Mouse (Mus musculus) thymus, adult 18-20 months (tissue): ENCODE measurements around the gene Ankrd33.
A peak's percentile ranks its signal among the peaks of the same experiment; 100 is the strongest.
"Not testable (repeated sequence)": the region's sequence is repeated elsewhere in the genome, so short reads cannot be mapped to it uniquely, and the experiment has no call there.

Experiments used
- DNase-seq, 2 experiments: peaks; one replicate each; pipeline ENCODE4 v3.0.0; 2022; ENCODE audit warnings: mixed read lengths in 2 of 2

Gene Ankrd33

GRCm38 (mm10) chr15:101086956-101087355, 28.6 kb upstream of the Ankrd33 start:
- no peak for DNase-seq

- no peak for DNase-seq
Measured at GRCm38 (mm10) chr15:101088291-101088690, 27.3 kb upstream of the Ankrd33 start.

GRCm38 (mm10) chr15:101091551-101091950, 24.0 kb upstream of the Ankrd33 start:
- no peak for DNase-seq

GRCm38 (mm10) chr15:101092121-101092828, 23.3 kb upstream of the Ankrd33 start:
- DNase-seq, result no peak

GRCm38 (mm10) chr15:101092829-101093648, 22.5 kb upstream of the Ankrd33 start:
- no peak for DNase-seq

- DNase-seq, result no peak
Measured at GRCm38 (mm10) chr15:101093988-101094387, 21.6 kb upstream of the Ankrd33 start.

- no peak for DNase-seq
Measured at GRCm38 (mm10) chr15:101094979-101095378, 20.6 kb upstream of the Ankrd33 start.

GRCm38 (mm10) chr15:101095392-101095791, 20.2 kb upstream of the Ankrd33 start:
- no peak for DNase-seq

GRCm38 (mm10) chr15:101097985-101098651, 17.4 kb upstream of the Ankrd33 start:
- no peak for DNase-seq

GRCm38 (mm10) chr15:101100996-101101395, 14.6 kb upstream of the Ankrd33 start:
- no peak for DNase-seq

- no peak for DNase-seq
Measured at GRCm38 (mm10) chr15:101103605-101104304, 11.8 kb upstream of the Ankrd33 start.

GRCm38 (mm10) chr15:101105496-101105994, 10.0 kb upstream of the Ankrd33 start:
- DNase-seq, result peak; percentile 36 to 38

GRCm38 (mm10) chr15:101106011-101106410, 9.5 kb upstream of the Ankrd33 start:
- no peak for DNase-seq

- no peak for DNase-seq
Measured at GRCm38 (mm10) chr15:101107906-101108671, 7.5 kb upstream of the Ankrd33 start.

GRCm38 (mm10) chr15:101113176-101113575, 2.4 kb upstream of the Ankrd33 start:
- peak in 1 of 2 experiments; percentile 29 for DNase-seq

GRCm38 (mm10) chr15:101113778-101114177, 1.8 kb upstream of the Ankrd33 start:
- not testable (repeated sequence) for DNase-seq

GRCm38 (mm10) chr15:101118399-101119125, 3.0 kb downstream of the Ankrd33 start:
- no peak for DNase-seq

GRCm38 (mm10) chr15:101121411-101122289, 6.1 kb downstream of the Ankrd33 start:
- no peak for DNase-seq

GRCm38 (mm10) chr15:101122290-101122589, 6.7 kb downstream of the Ankrd33 start:
- DNase-seq, result no peak

- DNase-seq, result no peak
Measured at GRCm38 (mm10) chr15:101123202-101123601, 7.6 kb downstream of the Ankrd33 start.
